In the genomic region with DNA sequence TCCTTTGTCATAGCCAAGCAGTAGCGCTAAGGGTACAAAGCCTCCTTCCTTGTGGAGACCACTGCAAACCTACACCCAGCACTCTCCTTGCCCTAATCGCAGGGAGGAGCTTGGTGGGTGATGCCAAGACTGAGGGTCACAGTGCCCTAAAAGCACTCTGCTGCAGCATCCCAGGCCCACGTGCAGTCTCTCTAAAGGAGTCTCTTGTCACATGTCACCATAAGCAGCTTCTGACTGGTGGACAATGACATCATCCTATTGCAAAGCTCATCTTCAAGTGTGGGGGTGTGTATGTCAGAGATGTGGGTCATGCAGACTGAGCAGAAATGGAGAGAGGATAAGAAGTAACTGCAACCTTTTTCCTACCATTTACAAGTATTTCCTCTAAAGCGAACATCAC, we compare ENCODE assay signal across 8 mouse cellular contexts. TPM values are rescaled to one million over a fixed set of nuclear protein-coding genes. Genes with fewer than 3 reads are reported as not detected.
DNase-seq lines count a peak whose midpoint lies in the region; ATAC-seq and TF ChIP-seq lines count a peak whose summit lies in the region.

No protein-coding gene starts in this region.

- peaks cover 40% of the 10 kb centered on the region for H3K4me1 ChIP-seq in heart, embryonic 12.5 days (replicated peaks)
- peaks cover 40% of the 10 kb centered on the region for H3K4me1 ChIP-seq in hindbrain, embryonic 12.5 days
- peaks cover 26% of the 10 kb centered on the region for H3K4me1 ChIP-seq in midbrain, postnatal 0 days (ENCODE audit: insufficient read depth, low read length)

- H3K27ac ChIP-seq in heart, embryonic 12.5 days (ENCODE audit: poor library complexity, severe bottlenecking) = no peak overlapping the region
- no peak overlapping the region for H3K27ac ChIP-seq in hindbrain, embryonic 12.5 days
- H3K27ac ChIP-seq in midbrain, postnatal 0 days (ENCODE audit: low read depth, low read length) = peak overlapping the region; percentile 82

- peak overlapping the region; percentile 93; the same call in 1 of the 2 replicates for H3K4me3 ChIP-seq in heart, embryonic 12.5 days
- H3K4me3 ChIP-seq in hindbrain, embryonic 12.5 days = 0 out of 2 replicates have a peak overlapping the region, but pooled peaks have one; percentile 84
- peak overlapping the region; percentile 71 for H3K4me3 ChIP-seq in midbrain, postnatal 0 days (ENCODE audit: low read depth, low read length)

- DNase-seq in heart, adult 9 months (ENCODE audit: low spot score in 2 of 2) = no peak
- peak; percentile 53 for DNase-seq in Muller cell, postnatal 12 days (ENCODE audit: inconsistent ontology term)
- peak; percentile 82 for DNase-seq in midbrain, postnatal 0 days (ENCODE audit: low spot score)
- DNase-seq in adrenal gland, postnatal 10 days = no peak
- no peak for DNase-seq in lung, adult 18-20 months
- no peak for DNase-seq in kidney, adult 9 months

- H3K9me3 ChIP-seq in heart, embryonic 12.5 days (replicated peaks) = no peaks in the 10 kb centered on the region
- H3K9me3 ChIP-seq in hindbrain, embryonic 12.5 days (replicated peaks) = no peaks in the 10 kb centered on the region
- no peaks in the 10 kb centered on the region for H3K9me3 ChIP-seq in midbrain, postnatal 0 days (ENCODE audit: low read length)

- 69% methylated on average over 4 of the region's 4 CpGs for WGBS in heart, embryonic 12.5 days
- 76% methylated on average over 4 of the region's 4 CpGs for WGBS in hindbrain, embryonic 12.5 days
- 64% methylated on average over 4 of the region's 4 CpGs for WGBS in midbrain, postnatal 0 days

- peaks cover 52% of the 10 kb centered on the region for H3K36me3 ChIP-seq in heart, embryonic 12.5 days
- peaks cover 48% of the 10 kb centered on the region for H3K36me3 ChIP-seq in hindbrain, embryonic 12.5 days
- H3K36me3 ChIP-seq in midbrain, postnatal 0 days (ENCODE audit: insufficient read depth, low read length) = peaks cover 22% of the 10 kb centered on the region

- no peak for ATAC-seq in heart, embryonic 12.5 days (ENCODE audit: insufficient number of reproducible peaks, low FRiP score)
- no peak for ATAC-seq in hindbrain, embryonic 12.5 days (ENCODE audit: low FRiP score)
- peak; percentile 76 for ATAC-seq in midbrain, postnatal 0 days (ENCODE audit: low FRiP score)

- no peak overlapping the region for H3K9ac ChIP-seq in heart, embryonic 12.5 days
- 0 out of 2 replicates have a peak overlapping the region, but pooled peaks have one; percentile 28 for H3K9ac ChIP-seq in hindbrain, embryonic 12.5 days
- H3K9ac ChIP-seq in midbrain, postnatal 0 days (replicated peaks; ENCODE audit: low read length, poor library complexity, severe bottlenecking) = peak overlapping the region; percentile 87

- H3K27me3 ChIP-seq in heart, embryonic 12.5 days (replicated peaks) = no peaks in the 10 kb centered on the region
- no peaks in the 10 kb centered on the region for H3K27me3 ChIP-seq in hindbrain, embryonic 12.5 days
- H3K27me3 ChIP-seq in midbrain, postnatal 0 days (ENCODE audit: insufficient read depth, low read length) = no peaks in the 10 kb centered on the region

- peak overlapping the region; percentile 98 for H3K4me2 ChIP-seq in heart, embryonic 12.5 days
- H3K4me2 ChIP-seq in hindbrain, embryonic 12.5 days (replicated peaks) = peak overlapping the region; percentile 97
- peak overlapping the region; percentile 98 for H3K4me2 ChIP-seq in midbrain, postnatal 0 days (ENCODE audit: low read depth, low read length, poor library complexity, severe bottlenecking)

- no peak for TF ChIP-seq CTCF in midbrain, postnatal 0 days (IDR thresholded peaks at IDR 0.05)

RNA-seq across cellular contexts. Expression of a gene that starts 3.9 kb away (rescaled TPM):
- 20.0 and 20.8 TPM in 2 replicates for polyA plus RNA-seq in heart, embryonic 12.5 days (2016; fragmentation: Nextera tagmentation; extraction: Ambion mirVana)
- polyA plus RNA-seq in hindbrain, embryonic 12.5 days (2016; fragmentation: Nextera tagmentation; extraction: Ambion mirVana) = 20.3 and 22.8 TPM in 2 replicates
- 68.9 and 95.4 TPM in 2 replicates for total RNA-seq in midbrain, postnatal 0 days (2014; rRNA removed)
- polyA plus RNA-seq in midbrain, postnatal 0 days (2015; fragmentation: Nextera tagmentation; extraction: Ambion mirVana) = 7.9 and 9.0 TPM in 2 replicates
- 10 to 100 TPM; 44.3 to 52.3 TPM for total RNA-seq in adrenal gland, postnatal 10 days (2021)

RNA-seq across cellular contexts. Expression of a gene that starts 39.1 kb away (rescaled TPM):
- 79.4 and 85.4 TPM in 2 replicates for polyA plus RNA-seq in heart, embryonic 12.5 days (2016; fragmentation: Nextera tagmentation; extraction: Ambion mirVana)
- polyA plus RNA-seq in hindbrain, embryonic 12.5 days (2016; fragmentation: Nextera tagmentation; extraction: Ambion mirVana) = 137 and 141 TPM in 2 replicates
- total RNA-seq in midbrain, postnatal 0 days (2014; rRNA removed) = 40.6 and 45.7 TPM in 2 replicates
- polyA plus RNA-seq in midbrain, postnatal 0 days (2015; fragmentation: Nextera tagmentation; extraction: Ambion mirVana) = 71.8 and 77.4 TPM in 2 replicates
- total RNA-seq in adrenal gland, postnatal 10 days (2021) = 100 to 1,000 TPM in 1 of 2 experiments, 10 to 100 TPM in 1; 92.7 to 110 TPM

RNA-seq across cellular contexts. Expression of a gene that starts 46.4 kb away (rescaled TPM):
- 0.47 and 0.59 TPM in 2 replicates for polyA plus RNA-seq in heart, embryonic 12.5 days (2016; fragmentation: Nextera tagmentation; extraction: Ambion mirVana)
- 0.66 and 1.2 TPM in 2 replicates for polyA plus RNA-seq in hindbrain, embryonic 12.5 days (2016; fragmentation: Nextera tagmentation; extraction: Ambion mirVana)
- 0.99 and 2.0 TPM in 2 replicates for total RNA-seq in midbrain, postnatal 0 days (2014; rRNA removed)
- polyA plus RNA-seq in midbrain, postnatal 0 days (2015; fragmentation: Nextera tagmentation; extraction: Ambion mirVana) = 1.1 and 1.8 TPM in 2 replicates
- total RNA-seq in adrenal gland, postnatal 10 days (2021) = 10 to 100 TPM in 1 of 2 experiments, 1 to 10 TPM in 1; 7.2 to 17.2 TPM

Comparison
In these comparisons a context has a peak if more than half of its experiments do, and no peak if none do; other contexts are left out.
1. DNase-seq: peak in Muller cell, postnatal 12 days (single experiment) and midbrain, postnatal 0 days (single experiment); none in heart, adult 9 months (0 of 2), adrenal gland, postnatal 10 days (single experiment), lung, adult 18-20 months (0 of 2) and kidney, adult 9 months (single experiment).
2. Peak in every context shown above with its lines, with median percentiles within 50 percentile points of each other: H3K4me2 ChIP-seq and H3K4me3 ChIP-seq.